Mouse (Mus musculus): Measurements from ENCODE around the gene Gm3854. TPM values are rescaled to one million over a fixed set of nuclear protein-coding genes. Genes with fewer than 3 reads are reported as not detected.
A peak's percentile ranks its signal among the peaks of the same experiment; 100 is the strongest.
"Not testable (repeated sequence)": the region's sequence is repeated elsewhere in the genome, so short reads cannot be mapped to it uniquely, and the experiment has no call there.

Gene Gm3854
- polyA plus RNA-seq, 1 experiment, result 0.01 TPM

DNA sequence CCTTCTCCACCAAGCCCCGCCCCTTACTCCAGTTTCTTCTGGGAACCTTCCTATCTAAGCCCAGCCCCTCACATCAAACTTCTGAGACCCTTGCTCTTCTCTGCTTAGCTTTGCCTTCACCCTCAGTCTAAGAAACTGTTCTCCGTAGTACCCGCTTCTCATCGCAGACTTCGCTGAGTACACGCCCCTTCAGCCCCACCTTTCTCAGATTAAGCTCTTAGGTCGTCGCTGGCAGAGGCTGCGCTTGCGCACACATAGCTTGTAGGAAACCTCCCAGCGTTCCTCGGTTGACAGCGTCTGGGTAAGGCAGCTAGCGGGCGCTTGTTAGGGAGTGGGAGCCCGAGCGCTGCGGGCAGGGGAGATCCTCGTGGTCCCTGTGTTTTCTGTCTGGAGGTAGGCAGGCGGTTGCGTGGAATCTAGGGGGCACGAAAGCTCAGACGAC, 19.5 kb downstream of the Gm3854 start, which contains the start of gene Zfp78:
TSS of gene Zfp78 (plus strand) at position 234 of the 442 bp plus-strand sequence.
- H3ac ChIP-seq (ENCODE audit: control insufficient read depth, insufficient read length, low read depth), result peak within 1 kb of the TSS; percentile 87
- H3K79me3 ChIP-seq (ENCODE audit: low read depth), result peaks cover 3% of the 10 kb centered on the region
- no peaks in the 10 kb centered on the region for H3K79me2 ChIP-seq (ENCODE audit: control insufficient read depth, insufficient read depth)
- no peaks in the 10 kb centered on the region for H3K27me3 ChIP-seq (ENCODE audit: control insufficient read depth, insufficient read depth, insufficient read length)
- no peaks in the 10 kb centered on the region for H3K36me3 ChIP-seq (ENCODE audit: control insufficient read depth, insufficient read depth)
- TF ChIP-seq USF1 (IDR thresholded peaks at IDR 0.05; ENCODE audit: low read depth) (no peak), MYOG (IDR thresholded peaks at IDR 0.05; ENCODE audit: control insufficient read depth, extremely low read depth, insufficient read length) (no peak), FOSL1 (IDR thresholded peaks at IDR 0.05; ENCODE audit: insufficient read depth, low read length, poor library complexity, severe bottlenecking) (no peak), MAX (IDR thresholded peaks at IDR 0.05) (no peak), CEBPB (IDR thresholded peaks at IDR 0.05; ENCODE audit: low read depth) (no peak), MYOD1 (IDR thresholded peaks at IDR 0.05; ENCODE audit: control insufficient read depth, insufficient read length, low read depth) (no peak), CTCF (IDR thresholded peaks at IDR 0.05; ENCODE audit: control insufficient read depth, insufficient read depth, insufficient read length) (no peak)
- H3K4me3 ChIP-seq (ENCODE audit: insufficient read depth, poor library complexity, severe bottlenecking), result peak within 1 kb of the TSS; percentile 36

DNA sequence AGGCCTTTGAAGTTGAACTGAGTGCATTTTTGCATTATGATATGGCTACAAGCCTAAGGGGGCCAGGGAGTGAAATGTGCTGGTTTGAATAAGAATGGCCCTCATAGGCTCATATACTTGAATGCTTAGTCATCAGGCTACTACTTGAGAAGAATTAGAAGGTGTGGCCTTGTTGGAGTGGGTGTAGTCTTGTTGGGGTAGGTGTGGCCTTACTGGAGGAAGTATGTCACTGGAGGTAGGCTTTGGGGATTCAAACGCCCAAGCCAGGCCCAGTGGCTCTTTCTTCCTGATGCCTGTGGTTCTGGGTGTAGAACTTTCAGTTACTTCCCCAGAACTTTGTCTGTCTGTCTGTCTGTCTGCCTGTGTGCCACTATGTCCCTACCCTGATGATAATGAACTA, 21.2 kb downstream of the Gm3854 start:
- H3K4me3 ChIP-seq (ENCODE audit: insufficient read depth, poor library complexity, severe bottlenecking), result no peak overlapping the region
- H3K36me3 ChIP-seq (ENCODE audit: control insufficient read depth, insufficient read depth), result no peaks in the 10 kb centered on the region
- H3ac ChIP-seq (ENCODE audit: control insufficient read depth, insufficient read length, low read depth), result no peak overlapping the region
- TF ChIP-seq MYOG (IDR thresholded peaks at IDR 0.05; ENCODE audit: control insufficient read depth, extremely low read depth, insufficient read length) (no peak), CTCF (IDR thresholded peaks at IDR 0.05; ENCODE audit: control insufficient read depth, insufficient read depth, insufficient read length) (no peak), CEBPB (IDR thresholded peaks at IDR 0.05; ENCODE audit: low read depth) (no peak), USF1 (IDR thresholded peaks at IDR 0.05; ENCODE audit: low read depth) (no peak), MYOD1 (IDR thresholded peaks at IDR 0.05; ENCODE audit: control insufficient read depth, insufficient read length, low read depth) (no peak), MAX (IDR thresholded peaks at IDR 0.05) (no peak)
- no peaks in the 10 kb centered on the region for H3K27me3 ChIP-seq (ENCODE audit: control insufficient read depth, insufficient read depth, insufficient read length)
- H3K79me2 ChIP-seq (ENCODE audit: control insufficient read depth, insufficient read depth), result no peaks in the 10 kb centered on the region
- peaks cover 3% of the 10 kb centered on the region for H3K79me3 ChIP-seq (ENCODE audit: low read depth)

- TF ChIP-seq MAX (IDR thresholded peaks at IDR 0.05), result no peak
- TF ChIP-seq MYOG (IDR thresholded peaks at IDR 0.05; ENCODE audit: control insufficient read depth, extremely low read depth, insufficient read length), result no peak
- no peak for TF ChIP-seq MYOD1 (IDR thresholded peaks at IDR 0.05; ENCODE audit: control insufficient read depth, insufficient read length, low read depth)
- TF ChIP-seq FOSL1 (IDR thresholded peaks at IDR 0.05; ENCODE audit: insufficient read depth, low read length, poor library complexity, severe bottlenecking), result no peak
- TF ChIP-seq CTCF (IDR thresholded peaks at IDR 0.05; ENCODE audit: control insufficient read depth, insufficient read depth, insufficient read length), result no peak
- no peak for TF ChIP-seq CEBPB (IDR thresholded peaks at IDR 0.05; ENCODE audit: low read depth)
- no peak for TF ChIP-seq USF1 (IDR thresholded peaks at IDR 0.05; ENCODE audit: low read depth)
- no peak overlapping the region for H3K4me3 ChIP-seq (ENCODE audit: insufficient read depth, poor library complexity, severe bottlenecking)
Measured at GRCm38 (mm10) chr7:6367185-6367584, 23.6 kb downstream of the Gm3854 start.

DNA sequence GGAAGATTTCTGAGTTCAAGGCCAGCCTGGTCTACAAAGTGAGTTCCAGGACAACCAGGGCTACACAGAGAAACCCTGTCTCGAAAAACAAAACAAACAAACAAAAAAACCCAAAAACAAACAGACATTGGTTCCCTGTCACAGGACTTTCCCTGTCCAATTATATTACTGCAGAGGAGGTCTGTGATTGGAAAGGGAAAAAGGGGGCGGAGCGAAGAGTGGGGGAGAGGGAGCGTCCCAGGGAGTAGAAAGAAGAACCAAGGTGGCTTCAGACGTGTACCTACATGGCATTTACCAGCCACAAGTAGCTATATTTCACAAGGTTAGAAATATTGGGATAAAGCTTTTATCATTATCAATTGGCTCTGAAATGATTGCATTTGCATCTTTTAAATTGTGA, 24.6 kb downstream of the Gm3854 start:
- H3K79me3 ChIP-seq (ENCODE audit: low read depth); H3K79me2 ChIP-seq (ENCODE audit: control insufficient read depth, insufficient read depth); H3K4me3 ChIP-seq (ENCODE audit: insufficient read depth, poor library complexity, severe bottlenecking); H3K27me3 ChIP-seq (ENCODE audit: control insufficient read depth, insufficient read depth, insufficient read length); H3ac ChIP-seq (ENCODE audit: control insufficient read depth, insufficient read length, low read depth); H3K36me3 ChIP-seq (ENCODE audit: control insufficient read depth, insufficient read depth): not testable (repeated sequence)

More at GRCm38 (mm10) chr7:6367185-6367584, 23.6 kb downstream of the Gm3854 start:
- Histone ChIP-seq H3K27me3 (ENCODE audit: control insufficient read depth, insufficient read depth, insufficient read length) (no peaks in the 10 kb centered on the region), H3K79me3 (ENCODE audit: low read depth) (peaks cover 3% of the 10 kb centered on the region), H3K36me3 (ENCODE audit: control insufficient read depth, insufficient read depth) (no peaks in the 10 kb centered on the region), H3K79me2 (ENCODE audit: control insufficient read depth, insufficient read depth) (no peaks in the 10 kb centered on the region), H3ac (ENCODE audit: control insufficient read depth, insufficient read length, low read depth) (no peak overlapping the region)

- Histone ChIP-seq H3ac (ENCODE audit: control insufficient read depth, insufficient read length, low read depth) (no peak overlapping the region), H3K79me3 (ENCODE audit: low read depth) (peaks cover 3% of the 10 kb centered on the region), H3K4me3 (ENCODE audit: insufficient read depth, poor library complexity, severe bottlenecking) (no peak overlapping the region), H3K79me2 (ENCODE audit: control insufficient read depth, insufficient read depth) (no peaks in the 10 kb centered on the region), H3K27me3 (ENCODE audit: control insufficient read depth, insufficient read depth, insufficient read length) (no peaks in the 10 kb centered on the region), H3K36me3 (ENCODE audit: control insufficient read depth, insufficient read depth) (no peaks in the 10 kb centered on the region)
- no peak for TF ChIP-seq MYOG (IDR thresholded peaks at IDR 0.05; ENCODE audit: control insufficient read depth, extremely low read depth, insufficient read length)
- no peak for TF ChIP-seq MYOD1 (IDR thresholded peaks at IDR 0.05; ENCODE audit: control insufficient read depth, insufficient read length, low read depth)
- no peak for TF ChIP-seq USF1 (IDR thresholded peaks at IDR 0.05; ENCODE audit: low read depth)
- TF ChIP-seq FOSL1 (IDR thresholded peaks at IDR 0.05; ENCODE audit: insufficient read depth, low read length, poor library complexity, severe bottlenecking), result no peak
- TF ChIP-seq CEBPB (IDR thresholded peaks at IDR 0.05; ENCODE audit: low read depth), result no peak
- no peak for TF ChIP-seq MAX (IDR thresholded peaks at IDR 0.05)
- no peak for TF ChIP-seq CTCF (IDR thresholded peaks at IDR 0.05; ENCODE audit: control insufficient read depth, insufficient read depth, insufficient read length)
Measured at GRCm38 (mm10) chr7:6369460-6369859, 25.9 kb downstream of the Gm3854 start.

GRCm38 (mm10) chr7:6372993-6373392, 29.4 kb downstream of the Gm3854 start:
- H3K27me3 ChIP-seq (ENCODE audit: control insufficient read depth, insufficient read depth, insufficient read length), result no peaks in the 10 kb centered on the region
- no peak overlapping the region for H3ac ChIP-seq (ENCODE audit: control insufficient read depth, insufficient read length, low read depth)
- no peak overlapping the region for H3K4me3 ChIP-seq (ENCODE audit: insufficient read depth, poor library complexity, severe bottlenecking)
- no peaks in the 10 kb centered on the region for H3K36me3 ChIP-seq (ENCODE audit: control insufficient read depth, insufficient read depth)
- H3K79me2 ChIP-seq (ENCODE audit: control insufficient read depth, insufficient read depth), result no peaks in the 10 kb centered on the region
- TF ChIP-seq CTCF (IDR thresholded peaks at IDR 0.05; ENCODE audit: control insufficient read depth, insufficient read depth, insufficient read length) (no peak), MAX (IDR thresholded peaks at IDR 0.05) (no peak), MYOD1 (IDR thresholded peaks at IDR 0.05; ENCODE audit: control insufficient read depth, insufficient read length, low read depth) (no peak), CEBPB (IDR thresholded peaks at IDR 0.05; ENCODE audit: low read depth) (no peak), USF1 (IDR thresholded peaks at IDR 0.05; ENCODE audit: low read depth) (no peak)
- no peaks in the 10 kb centered on the region for H3K79me3 ChIP-seq (ENCODE audit: low read depth)
